Mouse (Mus musculus): ENCODE measurements at regions not wholly inside any gene's neighbourhood (a gene's known extent, or its start where the extent isn't known, plus 50 kb on each side); places are given as distances from the start of the nearest gene placed in this dataset.
"Not testable (repeated sequence)": the region's sequence is repeated elsewhere in the genome, so short reads cannot be mapped to it uniquely, and the experiment has no call there.

GRCm38 (mm10) chr12:18606126-18606525 lies 91.8 kb downstream of the 5730507C01Rik start:
- not testable (repeated sequence) for ATAC-seq; H3K4me2 ChIP-seq (replicated peaks; ENCODE audit: low read depth, low read length); H3K27me3 ChIP-seq (replicated peaks; ENCODE audit: insufficient read depth, low read length); H3K9ac ChIP-seq (replicated peaks; ENCODE audit: low read depth); H3K4me1 ChIP-seq (ENCODE audit: insufficient read depth, low read depth, low read length); H3K4me3 ChIP-seq (ENCODE audit: low read depth, low read length); H3K27ac ChIP-seq (ENCODE audit: low read length); H3K36me3 ChIP-seq (ENCODE audit: insufficient read depth, low read length); DNase-seq (ENCODE audit: low spot score); H3K9me3 ChIP-seq (ENCODE audit: low read length)

GRCm38 (mm10) chr12:18609835-18610234 lies 95.5 kb downstream of the 5730507C01Rik start:
- no peaks in the 10 kb centered on the region for H3K36me3 ChIP-seq (ENCODE audit: insufficient read depth, low read length)
- DNase-seq (ENCODE audit: low spot score) (peak; percentile 72), ATAC-seq (peak; percentile 86)
- H3K9me3 ChIP-seq (ENCODE audit: low read length): no peaks in the 10 kb centered on the region
- H3K4me3 ChIP-seq (ENCODE audit: low read depth, low read length): peak overlapping the region; percentile 55
- H3K27me3 ChIP-seq (replicated peaks; ENCODE audit: insufficient read depth, low read length): no peaks in the 10 kb centered on the region
- no peaks in the 10 kb centered on the region for H3K4me1 ChIP-seq (ENCODE audit: insufficient read depth, low read depth, low read length)
- H3K9ac ChIP-seq (replicated peaks; ENCODE audit: low read depth): 0 out of 2 replicates have a peak overlapping the region, but pooled peaks have one; percentile 19
- no peak for TF ChIP-seq EP300 (IDR thresholded peaks at IDR 0.05)
- no peak for TF ChIP-seq CTCF (IDR thresholded peaks at IDR 0.05)
- H3K4me2 ChIP-seq (replicated peaks; ENCODE audit: low read depth, low read length): peak overlapping the region; percentile 60
- no peak overlapping the region for H3K27ac ChIP-seq (ENCODE audit: low read length)
- WGBS: under 1% methylated on average over 33 of the region's 38 CpGs

GRCm38 (mm10) chr12:18610581-18610980 lies 96.3 kb downstream of the 5730507C01Rik start:
- not testable (repeated sequence) for ATAC-seq; H3K4me1 ChIP-seq (ENCODE audit: insufficient read depth, low read depth, low read length); H3K9ac ChIP-seq (replicated peaks; ENCODE audit: low read depth); H3K36me3 ChIP-seq (ENCODE audit: insufficient read depth, low read length); H3K27me3 ChIP-seq (replicated peaks; ENCODE audit: insufficient read depth, low read length); H3K27ac ChIP-seq (ENCODE audit: low read length); H3K9me3 ChIP-seq (ENCODE audit: low read length); DNase-seq (ENCODE audit: low spot score)
- 2% methylated on average over 19 of the region's 24 CpGs for WGBS
- Histone ChIP-seq H3K4me3 (ENCODE audit: low read depth, low read length) (peak overlapping the region; percentile 55), H3K4me2 (replicated peaks; ENCODE audit: low read depth, low read length) (peak overlapping the region; percentile 60)

Data from lung, postnatal 0 days (tissue).